Mouse (Mus musculus): Measurements from ENCODE around the gene Hoga1. TPM values are rescaled to one million over a fixed set of nuclear protein-coding genes. Genes with fewer than 3 reads are reported as not detected.
"Not testable (repeated sequence)": the region's sequence is repeated elsewhere in the genome, so short reads cannot be mapped to it uniquely, and the experiment has no call there.

Gene Hoga1
- total RNA-seq, 2 experiments from 2014 or later, result 5.2 to 8.2 TPM

GRCm38 (mm10) chr19:42068441-42069240 lies 23.2 kb downstream of the Hoga1 start:
- DNase-seq (ENCODE audit: extremely low spot score in 1 of 2, low spot score in 1 of 2), result no peak

- no peak for DNase-seq (ENCODE audit: extremely low spot score in 1 of 2, low spot score in 1 of 2)
Observed at GRCm38 (mm10) chr19:42069241-42069525, 23.8 kb downstream of the Hoga1 start.

GRCm38 (mm10) chr19:42071221-42071620 lies 25.8 kb downstream of the Hoga1 start:
- DNase-seq (ENCODE audit: extremely low spot score in 1 of 2, low spot score in 1 of 2), result peak in 1 of 2 experiments; percentile 26

GRCm38 (mm10) chr19:42071886-42072608 lies 26.6 kb downstream of the Hoga1 start:
- no peak for DNase-seq (ENCODE audit: extremely low spot score in 1 of 2, low spot score in 1 of 2)

- no peak for DNase-seq (ENCODE audit: extremely low spot score in 1 of 2, low spot score in 1 of 2)
Observed at GRCm38 (mm10) chr19:42072802-42073201, 27.4 kb downstream of the Hoga1 start.

- no peak for DNase-seq (ENCODE audit: extremely low spot score in 1 of 2, low spot score in 1 of 2)
Observed at GRCm38 (mm10) chr19:42075051-42075450, 29.6 kb downstream of the Hoga1 start.

GRCm38 (mm10) chr19:42075992-42076391 lies 30.6 kb downstream of the Hoga1 start:
- no peak for DNase-seq (ENCODE audit: extremely low spot score in 1 of 2, low spot score in 1 of 2)

- DNase-seq (ENCODE audit: extremely low spot score in 1 of 2, low spot score in 1 of 2), result no peak
Observed at GRCm38 (mm10) chr19:42078566-42078965, 33.2 kb downstream of the Hoga1 start.

- DNase-seq (ENCODE audit: extremely low spot score in 1 of 2, low spot score in 1 of 2), result no peak
Observed at GRCm38 (mm10) chr19:42079006-42079405, 33.6 kb downstream of the Hoga1 start.

- no peak for DNase-seq (ENCODE audit: extremely low spot score in 1 of 2, low spot score in 1 of 2)
Observed at GRCm38 (mm10) chr19:42079950-42080349, 34.5 kb downstream of the Hoga1 start.

- no peak for DNase-seq (ENCODE audit: extremely low spot score in 1 of 2, low spot score in 1 of 2)
Observed at GRCm38 (mm10) chr19:42080469-42080868, 35.1 kb downstream of the Hoga1 start.

- not testable (repeated sequence) for DNase-seq (ENCODE audit: extremely low spot score in 1 of 2, low spot score in 1 of 2)
Observed at GRCm38 (mm10) chr19:42081613-42082012, 36.2 kb downstream of the Hoga1 start.

GRCm38 (mm10) chr19:42085690-42086089 lies 40.3 kb downstream of the Hoga1 start:
- DNase-seq (ENCODE audit: extremely low spot score in 1 of 2, low spot score in 1 of 2), result no peak

GRCm38 (mm10) chr19:42086166-42086565 lies 40.8 kb downstream of the Hoga1 start, which contains the start of gene Morn4:
Morn4 (minus strand) TSS chr19:42086357.
- peak; percentile 84 to 86 for DNase-seq (ENCODE audit: extremely low spot score in 1 of 2, low spot score in 1 of 2)

GRCm38 (mm10) chr19:42089103-42089747 lies 43.8 kb downstream of the Hoga1 start:
- DNase-seq (ENCODE audit: extremely low spot score in 1 of 2, low spot score in 1 of 2), result peak in 1 of 2 experiments; percentile 31

GRCm38 (mm10) chr19:42089748-42090595 lies 44.6 kb downstream of the Hoga1 start, which contains the start of gene Pi4k2a:
Pi4k2a (plus strand) TSS chr19:42090470.
- peak; percentile 88 to 91 for DNase-seq (ENCODE audit: extremely low spot score in 1 of 2, low spot score in 1 of 2)

GRCm38 (mm10) chr19:42090637-42091141 lies 45.3 kb downstream of the Hoga1 start:
- DNase-seq (ENCODE audit: extremely low spot score in 1 of 2, low spot score in 1 of 2), result peak in 1 of 2 experiments; percentile 11

- no peak for DNase-seq (ENCODE audit: extremely low spot score in 1 of 2, low spot score in 1 of 2)
Observed at GRCm38 (mm10) chr19:42099406-42099805, 54.0 kb downstream of the Hoga1 start.

- no peak for DNase-seq (ENCODE audit: extremely low spot score in 1 of 2, low spot score in 1 of 2)
Observed at GRCm38 (mm10) chr19:42104681-42105080, 59.3 kb downstream of the Hoga1 start.

GRCm38 (mm10) chr19:42115783-42116335 lies 70.4 kb downstream of the Hoga1 start:
- no peak for DNase-seq (ENCODE audit: extremely low spot score in 1 of 2, low spot score in 1 of 2)

Data from layer of hippocampus, postnatal 25 days (tissue).